Mouse (Mus musculus) forebrain, embryonic 16.5 days (tissue): ENCODE measurements around the gene Cdiptos. TPM values are rescaled to one million over a fixed set of nuclear protein-coding genes. Genes with fewer than 3 reads are reported as not detected.

ENCODE experiments used
- ATAC-seq: fragments of 200-750 bp; cut with Nextera tagmentation; 2 replicates; pipeline ENCODE4 v1.8.0; 2017; ENCODE audit warnings: mild to moderate bottlenecking, moderate library complexity
- H3K27ac ChIP-seq: fragments of 300-500 bp; sonication (generic); 2 replicates; pipeline ENCODE4 v1.5.1; 2014; ENCODE audit warnings: low read length, control low read depth
- H3K27me3 ChIP-seq: fragments of 300-500 bp; sonication (generic); replicated peaks from 2 replicates; pipeline ENCODE4 v1.6.1; 2014; ENCODE audit warnings: low read length; ENCODE audit not compliant: control insufficient read depth, insufficient read depth
- H3K36me3 ChIP-seq: fragments of 300-500 bp; sonication (generic); 2 replicates; pipeline ENCODE4 v1.6.1; 2014; ENCODE audit not compliant: control insufficient read depth, insufficient read depth
- H3K4me1 ChIP-seq: fragments of 300-500 bp; sonication (generic); replicated peaks from 2 replicates; pipeline ENCODE4 v1.6.1; 2014; ENCODE audit warnings: low read length; ENCODE audit not compliant: control insufficient read depth, insufficient read depth
- H3K4me2 ChIP-seq: fragments of 300-500 bp; sonication (generic); 2 replicates; pipeline ENCODE4 v1.6.1; 2014; ENCODE audit warnings: mild to moderate bottlenecking, low read length, control low read depth
- H3K4me3 ChIP-seq: fragments of 300-500 bp; sonication (generic); replicated peaks from 2 replicates; pipeline ENCODE4 v1.5.1; 2014; ENCODE audit warnings: mild to moderate bottlenecking, low read length, control low read depth
- H3K9ac ChIP-seq: fragments of 300-500 bp; sonication (generic); replicated peaks from 2 replicates; pipeline ENCODE4 v1.6.1; 2014; ENCODE audit warnings: low read depth, low read length, control low read depth
- H3K9me3 ChIP-seq: fragments of 300-500 bp; sonication (generic); 2 replicates; pipeline ENCODE4 v1.6.1; 2016; ENCODE audit warnings: low read length; ENCODE audit not compliant: control insufficient read depth
- WGBS: fragments of 180-500 bp; shearing (Covaris S2); extraction: QIAGEN DNeasy Blood & Tissue Kit; methylation state at CpG from one replicate; pipeline ENCODE4 v1.1.7; 2014; 5-methylcytosine and 5-hydroxymethylcytosine counted together
- polyA plus RNA-seq: library from polyadenylated mRNA; unstranded; fragments of >200 nt; fragmentation: Nextera tagmentation; extraction: Ambion mirVana; gene quantifications from 2 replicates; pipeline ENCODE4 v1.2.1, GENCODE M21; 2015

The Cdiptos gene
- polyA plus RNA-seq, 1 experiment from 2014 or later: 1.2 TPM

DNA sequence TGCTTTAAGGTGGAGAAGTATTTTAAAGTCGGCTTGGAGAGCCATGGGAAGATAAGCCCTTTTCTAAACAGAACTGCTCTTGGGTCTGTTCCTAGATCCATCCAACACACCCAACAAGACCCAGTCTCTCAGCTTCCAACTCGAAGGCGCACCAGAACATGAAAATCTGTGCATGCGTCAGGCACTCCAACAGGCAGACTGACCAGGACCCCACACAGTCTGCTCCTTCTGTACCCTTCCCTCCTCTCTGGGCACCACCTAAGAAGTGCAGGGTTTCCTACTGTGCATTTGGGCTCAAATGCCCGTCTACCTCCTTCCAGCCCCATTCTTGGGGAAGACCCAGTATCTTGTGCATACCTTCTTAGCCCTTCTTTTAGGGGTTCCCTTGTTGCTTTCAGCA is 44.6 kb upstream of the Cdiptos start:
- peak overlapping the region; percentile 71 for H3K9ac ChIP-seq
- peak overlapping the region; percentile 51 for H3K4me3 ChIP-seq
- no peak for ATAC-seq
- no peaks in the 10 kb centered on the region for H3K27me3 ChIP-seq
- peaks cover 81% of the 10 kb centered on the region for H3K4me1 ChIP-seq
- WGBS: 17% methylated on average over 5 of the region's 5 CpGs
- H3K9me3 ChIP-seq: no peaks in the 10 kb centered on the region
- H3K4me2 ChIP-seq: peak overlapping the region; percentile 71
- H3K36me3 ChIP-seq: peaks cover 7% of the 10 kb centered on the region
- peak overlapping the region; percentile 70 for H3K27ac ChIP-seq

DNA sequence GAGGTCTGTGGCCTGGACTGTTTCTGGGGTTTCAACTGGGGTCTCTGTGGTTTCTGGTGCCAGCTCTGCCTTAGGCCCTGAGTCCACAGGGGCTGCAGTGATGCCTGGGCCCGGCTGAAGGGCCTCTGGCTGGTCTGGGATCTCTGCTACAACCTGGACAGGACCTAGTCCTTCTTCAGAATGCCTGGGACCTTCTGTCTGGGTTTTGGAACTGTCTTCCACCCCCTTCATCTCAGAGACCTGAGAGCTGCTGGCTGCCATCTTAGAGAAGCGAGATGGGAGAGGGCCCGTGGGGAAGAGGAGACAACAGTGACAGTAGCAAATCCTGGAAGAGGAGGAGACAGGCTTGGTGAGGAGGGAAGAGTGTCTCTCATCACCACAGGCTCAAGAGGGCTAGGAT is 44.1 kb upstream of the Cdiptos start:
- no peaks in the 10 kb centered on the region for H3K27me3 ChIP-seq
- peaks cover 9% of the 10 kb centered on the region for H3K36me3 ChIP-seq
- peak overlapping the region; percentile 71 for H3K9ac ChIP-seq
- peak overlapping the region; percentile 71 for H3K4me2 ChIP-seq
- WGBS: 51% methylated on average over 3 of the region's 3 CpGs
- no peaks in the 10 kb centered on the region for H3K9me3 ChIP-seq
- peaks cover 83% of the 10 kb centered on the region for H3K4me1 ChIP-seq
- peak overlapping the region; percentile 51 for H3K4me3 ChIP-seq
- ATAC-seq: no peak
- H3K27ac ChIP-seq: no peak overlapping the region

DNA sequence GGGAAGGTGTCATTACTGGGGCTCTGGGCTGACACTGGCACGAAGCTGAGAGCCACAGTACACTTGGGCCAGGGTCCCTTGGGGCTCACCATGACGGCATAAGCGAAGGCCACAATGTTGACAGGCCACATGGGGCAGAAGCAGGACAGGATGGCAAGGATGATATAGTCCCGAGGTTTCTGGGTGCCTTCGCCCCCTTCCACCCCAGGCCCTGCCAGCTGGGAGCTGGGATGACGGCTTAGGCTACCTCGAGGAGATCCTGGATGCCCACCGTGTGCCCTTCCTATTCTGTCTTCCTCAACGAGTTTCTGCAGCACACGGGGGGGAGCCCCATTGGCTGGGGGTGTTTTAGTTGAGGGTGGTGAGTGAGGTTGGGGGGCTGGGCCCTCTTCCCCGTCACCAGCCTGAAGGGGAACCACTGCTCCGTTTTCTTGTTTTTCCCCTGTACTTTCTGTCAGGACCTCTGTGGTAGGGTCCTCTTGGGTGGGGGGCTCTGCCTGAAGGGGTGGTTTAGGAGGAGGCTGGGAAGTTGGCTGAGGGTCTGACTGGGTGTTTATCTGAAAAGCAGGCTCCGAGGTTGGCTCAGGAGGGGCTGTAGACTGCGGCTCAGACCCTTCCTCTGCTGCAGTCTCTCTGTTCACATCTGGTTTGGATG is 43.5 kb upstream of the Cdiptos start:
- peaks cover 10% of the 10 kb centered on the region for H3K36me3 ChIP-seq
- no peaks in the 10 kb centered on the region for H3K9me3 ChIP-seq
- no peaks in the 10 kb centered on the region for H3K27me3 ChIP-seq
- WGBS: 72% methylated on average over 14 of the region's 14 CpGs
- H3K4me1 ChIP-seq: peaks cover 82% of the 10 kb centered on the region
- ATAC-seq: no peak
- peak overlapping the region; percentile 71 for H3K9ac ChIP-seq
- peak overlapping the region; percentile 51 for H3K4me3 ChIP-seq
- H3K4me2 ChIP-seq: peak overlapping the region; percentile 71
- H3K27ac ChIP-seq: no peak overlapping the region

DNA sequence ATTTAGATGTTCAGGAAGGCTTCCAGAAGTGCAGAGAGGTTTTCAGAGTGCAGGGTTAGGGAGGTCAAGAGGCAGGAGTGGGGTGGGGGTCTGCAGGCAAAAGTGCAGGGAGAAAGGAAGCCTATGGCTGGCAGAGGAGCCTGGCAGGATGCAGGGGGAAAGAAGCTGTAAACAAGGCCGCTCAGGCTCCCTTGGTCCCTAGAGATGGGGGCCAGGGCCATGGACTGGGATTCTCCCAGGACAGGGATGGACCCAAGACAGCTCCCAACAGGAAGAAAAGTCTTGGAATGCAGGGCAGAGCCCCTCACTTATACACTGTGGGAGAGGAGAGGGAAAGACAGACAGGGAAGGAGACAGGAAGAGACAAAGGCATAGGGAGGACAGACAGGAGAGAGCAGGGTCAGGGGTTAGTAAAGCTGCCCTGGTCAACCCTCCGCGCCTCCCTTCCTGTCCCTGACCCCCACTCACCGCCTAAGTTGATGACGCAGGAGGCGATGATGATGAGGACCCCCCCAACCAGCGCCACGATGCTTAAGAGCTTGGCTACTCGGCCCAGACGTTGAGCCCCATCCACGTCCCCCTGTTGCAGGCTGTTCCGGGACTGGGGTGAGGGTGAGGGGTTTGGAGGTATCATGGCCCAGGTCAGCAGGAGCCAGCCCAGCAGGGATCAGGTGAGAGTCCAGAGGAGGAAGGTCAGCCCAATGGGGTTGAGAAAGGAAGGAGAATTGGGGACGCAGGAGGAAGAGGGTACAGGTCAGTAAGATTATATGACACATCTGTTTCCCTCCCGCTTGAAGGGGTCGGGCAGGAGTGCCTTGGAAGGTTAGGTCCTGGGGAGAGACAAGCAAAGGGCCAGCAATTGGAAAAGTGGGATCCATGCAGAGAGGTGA is 42.8 kb upstream of the Cdiptos start:
- 92% methylated on average over 15 of the region's 15 CpGs for WGBS
- H3K9me3 ChIP-seq: no peaks in the 10 kb centered on the region
- peak overlapping the region; percentile 78 for H3K27ac ChIP-seq
- ATAC-seq: no peak
- peak overlapping the region; percentile 15 for H3K9ac ChIP-seq
- H3K4me3 ChIP-seq: no peak overlapping the region
- H3K4me2 ChIP-seq: peak overlapping the region; percentile 8; the same call in 1 of the 2 replicates
- H3K4me1 ChIP-seq: peaks cover 79% of the 10 kb centered on the region
- H3K36me3 ChIP-seq: peaks cover 10% of the 10 kb centered on the region
- H3K27me3 ChIP-seq: no peaks in the 10 kb centered on the region

DNA sequence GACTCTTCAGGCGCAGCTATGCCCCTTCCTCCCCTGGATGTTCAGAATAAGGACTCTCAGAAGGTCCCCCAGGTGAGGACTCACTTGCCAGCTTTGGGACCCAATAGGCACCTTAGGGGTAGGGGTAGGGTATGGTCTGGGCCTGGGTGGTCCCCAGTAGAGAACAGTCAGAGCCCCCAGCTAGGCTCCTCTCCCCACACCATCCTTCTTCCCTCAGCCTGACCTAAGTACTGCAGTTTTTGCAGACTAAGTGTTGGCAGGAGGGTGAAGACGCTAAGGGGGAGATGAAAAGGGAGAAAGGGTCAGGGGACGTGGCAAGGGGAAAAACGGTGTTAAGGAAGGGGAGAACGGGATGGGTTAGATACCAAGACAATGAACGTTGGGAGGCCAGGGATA is 42.0 kb upstream of the Cdiptos start:
- ATAC-seq: no peak

DNA sequence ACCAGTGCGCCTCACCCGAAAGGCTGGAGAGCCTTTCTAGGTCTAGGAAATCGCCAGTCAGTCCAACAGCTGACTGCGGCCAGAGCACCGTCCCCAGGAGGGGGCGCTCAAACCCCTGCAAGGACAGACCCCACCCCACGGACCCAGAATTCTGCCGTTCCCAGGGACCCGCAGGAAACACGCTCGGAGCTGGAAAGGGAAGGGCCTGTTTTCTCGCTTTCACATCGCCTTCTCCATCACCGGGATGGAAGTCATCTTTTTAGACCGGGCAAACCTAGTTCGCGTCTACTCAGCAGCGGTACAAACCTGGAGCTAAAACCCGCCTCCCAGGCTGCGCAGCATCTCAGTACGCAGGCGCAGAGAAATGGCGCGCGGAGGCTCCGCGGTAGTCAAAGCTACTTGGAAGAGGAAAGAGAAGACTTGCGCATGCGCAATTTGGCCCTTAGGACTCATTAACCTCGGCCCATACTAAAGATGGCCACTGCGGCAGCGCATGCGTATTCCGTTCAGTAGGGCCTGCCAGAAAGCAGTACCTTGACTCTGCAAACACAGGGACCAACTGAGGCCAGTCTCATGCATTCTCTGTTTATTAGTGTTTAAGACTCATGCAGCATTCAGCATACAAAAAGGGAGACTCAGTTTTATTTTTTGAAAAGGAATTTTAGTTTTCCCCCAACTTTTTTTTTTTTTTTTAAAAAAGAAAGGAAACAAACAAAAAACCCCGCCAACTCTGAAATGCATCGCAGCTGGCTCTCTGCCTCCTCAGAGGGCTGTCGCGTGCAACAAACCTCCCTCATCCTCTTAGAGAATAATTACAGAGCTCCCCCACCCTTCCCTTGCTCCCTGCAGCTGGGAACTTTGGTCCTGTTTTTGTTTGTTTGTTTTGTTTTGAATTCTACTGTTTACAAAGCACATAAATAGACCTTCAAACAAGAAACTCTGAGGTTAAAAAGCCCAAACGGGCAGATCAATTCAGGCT is 41.4 kb upstream of the Cdiptos start, which contains the start of gene Pagr1a:
TSS of gene Pagr1a (minus strand) at position 382 of the 979 bp plus-strand sequence.
- Histone ChIP-seq H3K36me3 (peaks cover 11% of the 10 kb centered on the region; the same call in 1 of the 2 replicates), H3K4me2 (peak within 1 kb of the TSS; percentile 83), H3K9me3 (no peaks in the 10 kb centered on the region), H3K27ac (peak within 1 kb of the TSS; percentile 97), H3K4me3 (peak within 1 kb of the TSS; percentile 62), H3K27me3 (no peaks in the 10 kb centered on the region), H3K9ac (peak within 1 kb of the TSS; percentile 85), H3K4me1 (peaks cover 65% of the 10 kb centered on the region)
- peak; percentile 84 for ATAC-seq
- 1% methylated on average over 39 of the region's 39 CpGs for WGBS

More for the DNA sequence above, 42.0 kb upstream of the Cdiptos start:
- H3K27ac ChIP-seq: peak overlapping the region; percentile 78
- H3K27me3 ChIP-seq: no peaks in the 10 kb centered on the region
- peak overlapping the region; percentile 15 for H3K9ac ChIP-seq
- H3K9me3 ChIP-seq: no peaks in the 10 kb centered on the region
- WGBS: 55% methylated on average over 6 of the region's 6 CpGs
- H3K36me3 ChIP-seq: peaks cover 15% of the 10 kb centered on the region
- H3K4me2 ChIP-seq: peak overlapping the region; percentile 8
- no peak overlapping the region for H3K4me3 ChIP-seq
- peaks cover 72% of the 10 kb centered on the region for H3K4me1 ChIP-seq

DNA sequence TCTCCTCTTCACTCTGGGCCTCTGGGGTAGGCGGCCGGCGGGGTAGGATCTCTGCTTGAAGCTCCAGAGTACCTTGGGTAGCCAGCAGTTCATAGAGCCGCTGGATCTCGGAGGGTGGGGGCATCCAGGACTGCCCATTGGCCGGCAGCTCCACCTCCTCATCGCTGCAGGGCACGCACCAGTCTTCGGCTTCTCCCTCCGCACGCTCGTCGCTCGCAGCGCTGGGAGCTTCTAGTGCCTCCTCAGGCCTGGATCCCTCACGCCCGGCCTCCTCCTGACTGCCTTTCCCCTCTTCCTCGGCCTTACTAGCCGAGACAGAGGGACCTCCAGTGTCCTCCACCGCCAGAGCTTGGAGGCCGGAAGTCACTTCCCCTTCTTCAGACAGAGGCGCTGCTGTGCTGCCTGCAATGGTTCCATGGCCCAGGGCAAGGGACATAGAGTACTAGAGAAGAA is 40.6 kb upstream of the Cdiptos start:
- WGBS: 0% methylated on average over 20 of the region's 22 CpGs
- Histone ChIP-seq H3K4me1 (peaks cover 59% of the 10 kb centered on the region), H3K36me3 (peaks cover 11% of the 10 kb centered on the region; the same call in 1 of the 2 replicates), H3K4me3 (peak overlapping the region; percentile 62), H3K9me3 (no peaks in the 10 kb centered on the region), H3K4me2 (peak overlapping the region; percentile 83), H3K9ac (peak overlapping the region; percentile 85), H3K27ac (peak overlapping the region; percentile 97), H3K27me3 (no peaks in the 10 kb centered on the region)
- ATAC-seq: peak; percentile 43

DNA sequence TGATC is 40.4 kb upstream of the Cdiptos start, which contains the start of gene Pagr1b:
TSS of gene Pagr1b (minus strand) at position 4 of the 5 bp plus-strand sequence.
- Histone ChIP-seq H3K4me2 (peak within 1 kb of the TSS; percentile 83), H3K27me3 (no peaks in the 10 kb centered on the region), H3K9me3 (no peaks in the 10 kb centered on the region), H3K9ac (peak within 1 kb of the TSS; percentile 85), H3K36me3 (peaks cover 11% of the 10 kb centered on the region; the same call in 1 of the 2 replicates), H3K4me3 (peak within 1 kb of the TSS; percentile 62), H3K27ac (peak within 1 kb of the TSS; percentile 97), H3K4me1 (peaks cover 57% of the 10 kb centered on the region)
- no peak for ATAC-seq

DNA sequence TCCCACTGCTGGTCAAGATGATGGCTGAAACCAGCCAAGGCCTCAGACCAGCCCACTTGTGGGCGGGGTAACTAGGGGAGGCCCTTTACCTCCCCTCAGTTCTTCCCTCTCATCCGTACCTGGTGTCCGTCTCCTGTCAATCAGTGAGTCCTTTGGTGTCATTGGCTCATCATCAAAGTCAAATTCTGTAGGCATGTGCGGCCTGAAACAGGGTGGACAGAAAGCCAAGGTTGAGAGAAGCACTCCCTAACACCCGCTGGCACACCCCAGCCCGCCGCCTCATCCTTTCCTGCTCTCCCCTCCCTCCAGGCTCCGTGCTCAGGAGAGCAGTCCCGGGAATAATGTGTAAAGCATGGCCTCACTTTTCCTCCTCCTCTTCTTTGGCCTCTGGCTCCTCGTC is 40.2 kb upstream of the Cdiptos start:
- Histone ChIP-seq H3K4me3 (peak overlapping the region; percentile 62), H3K4me1 (peaks cover 55% of the 10 kb centered on the region), H3K4me2 (peak overlapping the region; percentile 83), H3K36me3 (peaks cover 11% of the 10 kb centered on the region; the same call in 1 of the 2 replicates), H3K27me3 (no peaks in the 10 kb centered on the region), H3K9me3 (no peaks in the 10 kb centered on the region), H3K9ac (peak overlapping the region; percentile 85), H3K27ac (peak overlapping the region; percentile 97)
- WGBS: 2% methylated on average over 10 of the region's 10 CpGs
- ATAC-seq: 0 out of 2 replicates have a peak, but pooled peaks have one; percentile 0
